Mouse (Mus musculus) thymus, postnatal 0 days (tissue): ENCODE measurements around the gene Gm10447. TPM values are rescaled to one million over a fixed set of nuclear protein-coding genes. Genes with fewer than 3 reads are reported as not detected.

Experiments
- DNase-seq: peaks from one replicate; pipeline ENCODE4 v3.0.0-alpha.2; 2015; ENCODE audit warnings: low spot score
- polyA plus RNA-seq: library from polyadenylated mRNA; unstranded; fragments of >200 nt; fragmentation: Nextera tagmentation; extraction: Ambion mirVana; gene quantifications from 2 replicates; pipeline ENCODE4 v1.2.1, GENCODE M21; 2015

Gene Gm10447
- polyA plus RNA-seq: not detected in 2 replicates

- no peak for DNase-seq
Observed at GRCm38 (mm10) chr11:53456474-53457371, at the start of gene Gm10447, which contains the start of gene Shroom1. Gene Gm10447 (minus strand): TSS chr11:53457110. Gene Shroom1 (plus strand): TSS chr11:53457205.

- no peak for DNase-seq
Observed at GRCm38 (mm10) chr11:53505026-53505663, 48.2 kb upstream of the Gm10447 start.

GRCm38 (mm10) chr11:53504376-53504775, 47.5 kb upstream of the Gm10447 start:
- no peak for DNase-seq

- no peak for DNase-seq
Observed at GRCm38 (mm10) chr11:53503738-53504137, 46.8 kb upstream of the Gm10447 start.

GRCm38 (mm10) chr11:53502039-53502765, 45.3 kb upstream of the Gm10447 start:
- DNase-seq: no peak

- DNase-seq: no peak
Observed at GRCm38 (mm10) chr11:53500569-53500968, 43.7 kb upstream of the Gm10447 start.

GRCm38 (mm10) chr11:53496946-53497345, 40.0 kb upstream of the Gm10447 start:
- peak; percentile 85 for DNase-seq

- no peak for DNase-seq
Observed at GRCm38 (mm10) chr11:53495417-53495816, 38.5 kb upstream of the Gm10447 start.

GRCm38 (mm10) chr11:53493243-53493955, 36.5 kb upstream of the Gm10447 start:
- DNase-seq: no peak

GRCm38 (mm10) chr11:53491954-53492401, 35.1 kb upstream of the Gm10447 start:
- no peak for DNase-seq

GRCm38 (mm10) chr11:53489421-53489820, 32.5 kb upstream of the Gm10447 start:
- DNase-seq: no peak

- no peak for DNase-seq
Observed at GRCm38 (mm10) chr11:53489007-53489406, 32.1 kb upstream of the Gm10447 start.

GRCm38 (mm10) chr11:53486822-53487594, 30.1 kb upstream of the Gm10447 start:
- no peak for DNase-seq

GRCm38 (mm10) chr11:53486351-53486750, 29.4 kb upstream of the Gm10447 start:
- no peak for DNase-seq

- peak; percentile 16 for DNase-seq
Observed at GRCm38 (mm10) chr11:53485719-53486118, 28.8 kb upstream of the Gm10447 start.

- DNase-seq: no peak
Observed at GRCm38 (mm10) chr11:53483159-53483891, 26.4 kb upstream of the Gm10447 start.

- DNase-seq: no peak
Observed at GRCm38 (mm10) chr11:53481088-53481730, 24.3 kb upstream of the Gm10447 start.

- peak; percentile 41 for DNase-seq
Observed at GRCm38 (mm10) chr11:53479783-53480301, 22.9 kb upstream of the Gm10447 start, which contains the start of the genes Gm9945 and Sowaha. Gene Gm9945 (plus strand): TSS chr11:53480166. Gene Sowaha (minus strand): TSS chr11:53480274.
